Mouse (Mus musculus) hindbrain, embryonic 12.5 days (tissue): Measurements from ENCODE around the gene Hoxa7. TPM values are rescaled to one million over a fixed set of nuclear protein-coding genes. Genes with fewer than 3 reads are reported as not detected.

Experiments used
- ATAC-seq: fragments of 200-750 bp; cut with Nextera tagmentation; 2 replicates; pipeline ENCODE4 v1.8.0; 2017; ENCODE audit warnings: moderate TSS enrichment; ENCODE audit not compliant: low FRiP score
- H3K27ac ChIP-seq: fragments of 300-500 bp; sonication (generic); 2 replicates; pipeline ENCODE4 v1.5.1; 2016; ENCODE audit warnings: mild to moderate bottlenecking
- H3K27me3 ChIP-seq: fragments of 300-500 bp; sonication (generic); 2 replicates; pipeline ENCODE4 v1.6.1; 2016; ENCODE audit warnings: mild to moderate bottlenecking
- H3K36me3 ChIP-seq: fragments of 300-500 bp; sonication (generic); 2 replicates; pipeline ENCODE4 v1.6.1; 2016; ENCODE audit warnings: mild to moderate bottlenecking
- H3K4me1 ChIP-seq: fragments of 300-500 bp; sonication (generic); 2 replicates; pipeline ENCODE4 v1.6.1; 2016
- H3K4me2 ChIP-seq: fragments of 300-500 bp; sonication (generic); replicated peaks from 2 replicates; pipeline ENCODE4 v1.6.1; 2016; ENCODE audit warnings: mild to moderate bottlenecking
- H3K4me3 ChIP-seq: fragments of 300-500 bp; sonication (generic); 2 replicates; pipeline ENCODE4 v1.5.1; 2016; ENCODE audit warnings: mild to moderate bottlenecking
- H3K9ac ChIP-seq: fragments of 300-500 bp; sonication (generic); 2 replicates; pipeline ENCODE4 v1.6.1; 2016; ENCODE audit warnings: mild to moderate bottlenecking, moderate library complexity
- H3K9me3 ChIP-seq: fragments of 300-500 bp; sonication (generic); replicated peaks from 2 replicates; pipeline ENCODE4 v1.6.1; 2016; ENCODE audit warnings: mild to moderate bottlenecking
- WGBS: fragments of 180-500 bp; shearing (Covaris S2); methylation state at CpG from one replicate; pipeline ENCODE4 v1.1.7; 2016; 5-methylcytosine and 5-hydroxymethylcytosine counted together
- polyA plus RNA-seq: library from polyadenylated mRNA; unstranded; fragments of >200 nt; fragmentation: Nextera tagmentation; extraction: Ambion mirVana; gene quantifications from 2 replicates; pipeline ENCODE4 v1.2.1, GENCODE M21; 2016

The Hoxa7 gene
- polyA plus RNA-seq, 1 experiment from 2014 or later, result 0.79 TPM

DNA sequence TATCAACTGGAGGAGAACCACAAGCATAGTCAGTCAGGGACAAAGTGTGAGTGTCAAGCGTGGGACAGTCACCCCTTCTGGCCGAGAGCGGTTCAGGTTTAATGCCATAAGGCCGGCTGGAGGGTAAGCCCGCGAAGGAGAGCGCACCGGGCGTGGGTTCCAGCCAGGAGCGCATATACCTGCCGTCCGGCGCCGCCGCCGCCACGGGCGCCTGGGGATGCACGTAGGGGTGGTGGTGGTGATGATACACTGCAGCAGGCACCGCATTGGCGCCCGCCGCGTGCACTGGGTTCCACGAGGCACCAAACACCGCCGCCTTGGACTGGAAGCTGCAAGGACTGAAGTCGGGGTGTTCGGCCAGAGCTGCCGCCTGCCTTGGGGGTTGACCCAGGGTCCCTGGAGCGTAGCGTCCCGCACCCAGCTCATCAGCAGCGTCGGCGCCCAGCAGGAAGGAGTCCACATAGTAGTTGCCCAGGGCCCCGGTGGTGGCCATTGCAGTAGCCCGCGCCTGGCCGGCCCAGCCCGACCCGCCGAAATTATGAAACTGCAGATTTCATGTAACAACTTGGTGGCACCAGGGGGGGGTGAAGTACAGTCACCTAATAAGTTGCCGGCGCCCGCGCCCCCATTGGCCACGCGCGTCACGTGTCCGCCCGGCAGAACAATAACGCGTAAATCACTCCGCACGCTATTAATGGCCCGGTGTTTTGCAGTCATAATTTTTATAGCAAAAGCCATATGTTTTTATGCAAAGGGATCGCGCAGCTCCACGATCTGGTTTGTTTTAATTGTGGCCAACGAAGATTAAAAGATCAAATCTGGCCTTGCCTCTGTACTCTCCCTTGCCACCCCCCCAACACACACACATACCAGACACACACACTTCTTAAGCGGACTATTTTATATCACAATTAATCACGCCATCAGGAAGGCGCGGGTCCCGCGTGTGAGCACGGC, 4.2 kb upstream of the Hoxa7 start:
- Histone ChIP-seq H3K9me3 (no peaks in the 10 kb centered on the region), H3K4me2 (no peak overlapping the region), H3K27ac (no peak overlapping the region), H3K4me3 (peak overlapping the region; percentile 8), H3K36me3 (no peaks in the 10 kb centered on the region), H3K4me1 (peaks cover 12% of the 10 kb centered on the region; the same call in 1 of the 2 replicates), H3K27me3 (peaks cover 97% of the 10 kb centered on the region), H3K9ac (no peak overlapping the region)
- no peak for ATAC-seq
- 1% methylated on average over 69 of the region's 69 CpGs for WGBS

DNA sequence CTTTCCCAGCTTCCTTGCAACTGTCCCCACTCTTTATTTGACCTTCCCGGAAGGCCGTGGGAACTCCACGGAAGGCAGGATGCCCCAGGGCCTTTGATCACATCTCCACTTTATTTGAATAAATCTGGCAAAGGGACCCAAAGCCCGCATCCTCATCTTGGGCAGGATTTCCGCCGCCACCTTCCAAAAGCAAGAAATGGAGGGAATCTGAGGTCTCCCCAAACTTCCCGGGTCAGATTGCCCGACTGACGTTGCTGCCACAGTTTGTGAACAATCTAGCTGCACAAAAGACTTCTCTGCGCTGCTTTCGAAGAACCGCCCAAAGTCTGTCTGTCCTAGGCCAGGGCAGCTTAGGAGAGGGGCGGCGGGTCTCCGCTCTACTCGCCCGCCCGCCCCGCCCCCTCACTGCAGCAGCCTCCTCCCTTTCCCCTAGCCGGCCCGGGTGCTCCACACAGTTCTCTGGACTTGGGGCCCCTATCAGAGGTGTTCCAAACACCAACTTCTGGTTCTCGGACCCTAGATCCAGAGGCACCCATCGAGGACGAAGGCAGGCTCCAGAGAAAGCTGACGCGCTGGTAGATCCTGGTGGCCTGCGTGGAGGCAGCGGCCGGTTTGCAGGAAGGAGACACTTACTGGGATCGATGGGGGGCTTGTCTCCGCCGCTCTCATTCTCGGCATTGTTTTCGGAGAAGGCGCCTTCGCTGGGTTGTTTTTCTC, 3.4 kb upstream of the Hoxa7 start:
- H3K9ac ChIP-seq, result no peak overlapping the region

DNA sequence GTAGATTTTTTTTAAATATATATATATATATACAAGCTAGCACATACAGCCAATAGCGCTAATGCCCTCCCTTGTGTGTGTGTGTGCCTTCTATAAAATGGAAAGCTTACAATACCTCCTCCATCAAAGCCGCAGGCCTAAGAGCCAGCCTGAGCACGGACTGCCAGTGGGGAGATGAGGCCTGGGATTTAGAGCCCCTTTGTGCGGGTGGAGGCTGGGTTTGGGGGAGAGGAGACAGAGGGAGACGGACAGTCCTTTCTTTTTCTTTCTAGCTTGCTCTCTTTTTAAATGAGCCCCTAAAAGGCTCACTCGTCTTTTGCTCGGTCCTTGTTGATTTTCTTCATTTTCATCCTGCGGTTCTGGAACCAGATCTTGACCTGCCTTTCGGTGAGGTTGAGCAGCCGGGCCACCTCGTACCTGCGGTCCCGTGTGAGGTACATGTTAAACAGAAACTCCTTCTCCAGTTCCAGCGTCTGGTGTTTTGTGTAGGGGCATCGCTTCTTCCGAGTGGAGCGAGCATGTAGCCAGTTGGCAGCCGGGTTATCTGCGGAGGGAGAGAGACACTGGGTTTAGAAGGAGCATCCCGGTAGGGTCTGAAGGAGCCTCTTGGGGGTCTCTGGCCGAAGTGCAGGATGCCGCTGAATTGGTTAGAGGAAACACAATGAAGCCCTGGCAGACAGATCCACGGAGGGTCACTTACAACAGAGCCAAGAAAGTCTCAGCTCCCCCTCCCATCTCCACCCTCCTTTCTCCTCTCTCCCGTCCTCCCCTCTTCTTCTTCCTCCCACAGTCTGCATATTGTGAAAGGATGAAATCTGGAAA, 2.5 kb upstream of the Hoxa7 start:
- Histone ChIP-seq H3K36me3 (no peaks in the 10 kb centered on the region), H3K27me3 (peaks cover 98% of the 10 kb centered on the region), H3K9me3 (no peaks in the 10 kb centered on the region), H3K4me2 (no peak overlapping the region), H3K4me1 (peaks cover 12% of the 10 kb centered on the region; the same call in 1 of the 2 replicates), H3K27ac (no peak overlapping the region), H3K4me3 (no peak overlapping the region), H3K9ac (no peak overlapping the region)
- no peak for ATAC-seq
- 1% methylated on average over 24 of the region's 24 CpGs for WGBS

More for the DNA sequence above, 3.4 kb upstream of the Hoxa7 start:
- no peak overlapping the region for H3K27ac ChIP-seq
- H3K9me3 ChIP-seq, result no peaks in the 10 kb centered on the region
- no peaks in the 10 kb centered on the region for H3K36me3 ChIP-seq
- no peak overlapping the region for H3K4me2 ChIP-seq
- no peak for ATAC-seq
- H3K4me1 ChIP-seq, result peaks cover 12% of the 10 kb centered on the region; the same call in 1 of the 2 replicates
- peaks cover 97% of the 10 kb centered on the region for H3K27me3 ChIP-seq
- no peak overlapping the region; the same call in 1 of the 2 replicates for H3K4me3 ChIP-seq
- 2% methylated on average over 36 of the region's 36 CpGs for WGBS

DNA sequence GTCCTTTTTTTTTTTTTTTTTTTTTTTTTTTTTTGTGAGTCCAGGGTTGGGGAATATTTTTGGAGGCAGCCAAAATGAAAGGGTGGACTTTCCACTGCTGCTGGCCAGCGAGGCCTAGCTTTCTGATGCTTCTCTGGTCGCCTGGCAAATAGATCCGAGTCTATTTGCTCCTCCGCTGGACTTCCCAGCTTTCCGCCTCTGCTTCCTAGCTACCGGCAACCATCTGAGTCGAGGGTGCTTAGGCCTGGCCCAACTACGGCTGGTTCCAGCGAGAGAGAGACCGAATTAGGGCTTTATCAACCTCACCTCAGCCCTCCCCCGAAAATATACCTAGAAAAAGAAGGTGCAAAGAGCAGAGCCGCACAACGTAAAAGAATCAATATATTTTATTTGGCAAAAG, 1.1 kb upstream of the Hoxa7 start:
- H3K4me2 ChIP-seq, result no peak overlapping the region
- no peak overlapping the region for H3K27ac ChIP-seq
- H3K9ac ChIP-seq, result no peak overlapping the region
- no peak overlapping the region for H3K4me3 ChIP-seq
- 14% methylated on average over 13 of the region's 13 CpGs for WGBS
- H3K36me3 ChIP-seq, result no peaks in the 10 kb centered on the region
- H3K4me1 ChIP-seq, result peaks cover 12% of the 10 kb centered on the region; the same call in 1 of the 2 replicates
- peaks cover 100% of the 10 kb centered on the region for H3K27me3 ChIP-seq
- no peaks in the 10 kb centered on the region for H3K9me3 ChIP-seq
- ATAC-seq, result no peak

DNA sequence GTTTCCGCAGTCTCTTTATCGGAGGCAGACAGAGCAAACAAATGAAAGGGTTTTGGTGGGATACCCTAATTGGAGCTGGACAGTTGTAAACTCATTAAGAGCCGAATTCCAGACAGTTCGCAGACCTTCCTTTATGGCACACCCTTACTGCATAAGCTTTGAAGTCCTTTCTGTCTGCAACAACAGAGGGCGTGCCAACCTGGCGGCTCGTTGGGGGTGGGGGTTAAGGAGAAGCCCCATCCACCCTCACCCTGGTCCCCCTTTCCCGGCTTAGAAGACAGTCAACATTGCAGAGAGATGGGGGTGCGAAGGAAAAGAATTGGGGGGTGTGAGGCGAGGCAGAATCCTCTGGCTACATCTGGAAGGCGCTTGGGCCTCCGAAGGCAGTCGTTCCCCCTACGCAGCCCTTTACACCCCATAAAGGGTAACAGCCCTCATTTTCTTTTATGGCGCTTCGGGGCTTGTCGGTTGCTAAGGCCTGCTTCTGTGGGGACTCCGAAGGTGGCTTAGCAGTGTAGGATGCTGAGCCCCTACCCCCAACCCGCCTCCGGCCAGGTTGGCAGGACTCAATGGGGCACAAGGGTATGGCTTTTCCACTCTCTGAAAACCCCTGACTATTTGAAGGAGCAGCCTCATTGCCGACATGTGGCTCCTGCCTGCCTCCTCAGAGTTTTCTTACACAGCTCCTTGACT, 485 bp upstream of the Hoxa7 start:
- H3K36me3 ChIP-seq, result no peaks in the 10 kb centered on the region
- H3K27me3 ChIP-seq, result peaks cover 100% of the 10 kb centered on the region
- H3K4me3 ChIP-seq, result peak overlapping the region; percentile 38; the same call in 1 of the 2 replicates
- peak overlapping the region; percentile 66 for H3K4me2 ChIP-seq
- no peaks in the 10 kb centered on the region for H3K9me3 ChIP-seq
- ATAC-seq, result peak; percentile 9; the same call in 1 of the 2 replicates
- no peak overlapping the region for H3K27ac ChIP-seq
- peaks cover 16% of the 10 kb centered on the region; the same call in 1 of the 2 replicates for H3K4me1 ChIP-seq
- H3K9ac ChIP-seq, result no peak overlapping the region
- 4% methylated on average over 21 of the region's 21 CpGs for WGBS

DNA sequence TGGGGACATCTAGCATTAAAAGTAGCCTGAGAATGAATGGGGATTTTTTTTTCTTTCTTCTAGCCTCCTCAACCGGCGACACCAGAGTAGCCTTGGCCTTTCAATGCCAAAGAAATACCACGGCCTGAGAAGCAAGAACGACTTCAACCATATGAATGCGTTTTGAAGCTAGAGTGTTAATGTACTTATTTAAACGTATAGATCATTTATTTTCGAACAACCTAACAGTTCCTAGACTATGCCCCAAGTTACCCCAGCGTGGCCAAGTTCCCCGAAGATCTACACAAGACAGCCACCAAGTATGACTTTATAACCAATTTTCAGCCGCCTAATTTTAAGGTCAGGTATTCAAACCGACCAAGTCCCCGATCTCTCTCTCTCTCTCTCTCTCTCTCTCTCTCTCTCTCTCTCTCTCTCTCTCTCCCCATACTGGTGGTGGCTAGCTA, 766 bp downstream of the Hoxa7 start:
- Histone ChIP-seq H3K27ac (no peak overlapping the region), H3K9me3 (no peaks in the 10 kb centered on the region), H3K4me1 (peaks cover 20% of the 10 kb centered on the region), H3K4me2 (peak overlapping the region; percentile 66), H3K4me3 (peak overlapping the region; percentile 38; the same call in 1 of the 2 replicates), H3K36me3 (no peaks in the 10 kb centered on the region), H3K9ac (0 out of 2 replicates have a peak overlapping the region, but pooled peaks have one; percentile 47), H3K27me3 (peaks cover 100% of the 10 kb centered on the region)
- no peak for ATAC-seq
- 4% methylated on average over 12 of the region's 12 CpGs for WGBS

DNA sequence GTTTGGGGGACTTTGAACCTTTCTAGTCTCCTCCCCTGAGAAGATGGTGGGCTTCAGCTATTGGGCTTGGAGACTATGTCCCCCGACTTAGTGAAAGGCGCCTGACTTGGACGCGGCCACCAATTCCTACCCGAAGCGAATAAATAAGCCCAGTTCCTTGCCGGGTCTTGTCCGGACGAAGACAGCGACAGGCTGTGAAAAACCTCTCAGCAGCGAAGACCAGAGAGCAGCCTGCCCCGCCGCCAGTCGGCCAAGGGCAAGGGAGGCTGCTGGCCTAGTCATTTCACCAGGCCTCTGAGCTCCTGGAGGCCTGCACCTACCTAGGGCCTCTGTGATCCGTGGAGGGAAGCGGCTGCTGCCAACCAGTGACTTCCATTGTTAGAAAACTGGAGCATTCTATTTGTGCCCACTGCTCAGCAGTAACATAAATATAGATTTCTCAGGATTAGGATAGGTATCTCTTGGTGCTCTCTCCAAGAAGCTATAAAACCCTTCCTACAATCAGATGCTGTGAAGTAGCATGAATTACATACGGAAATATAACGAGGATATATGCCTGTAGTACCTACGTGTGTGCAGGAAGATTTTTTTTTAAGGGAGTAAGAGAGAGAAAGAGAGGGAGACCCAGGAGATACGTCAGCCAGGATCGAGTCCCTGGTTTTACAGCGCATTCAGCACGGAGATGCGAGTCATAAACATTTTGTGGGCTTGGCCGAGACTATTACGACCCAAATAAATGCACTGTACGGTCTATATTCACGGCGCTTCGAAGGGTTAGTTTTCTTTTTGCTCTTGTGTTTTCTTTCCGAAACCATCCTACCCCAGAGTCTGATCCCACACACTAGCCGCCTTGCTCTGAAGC, 1.4 kb downstream of the Hoxa7 start:
- Histone ChIP-seq H3K4me1 (peaks cover 17% of the 10 kb centered on the region), H3K36me3 (no peaks in the 10 kb centered on the region), H3K4me2 (no peak overlapping the region), H3K4me3 (no peak overlapping the region), H3K27me3 (peaks cover 100% of the 10 kb centered on the region), H3K27ac (no peak overlapping the region), H3K9me3 (no peaks in the 10 kb centered on the region), H3K9ac (no peak overlapping the region)
- WGBS, result 12% methylated on average over 32 of the region's 32 CpGs
- no peak for ATAC-seq

DNA sequence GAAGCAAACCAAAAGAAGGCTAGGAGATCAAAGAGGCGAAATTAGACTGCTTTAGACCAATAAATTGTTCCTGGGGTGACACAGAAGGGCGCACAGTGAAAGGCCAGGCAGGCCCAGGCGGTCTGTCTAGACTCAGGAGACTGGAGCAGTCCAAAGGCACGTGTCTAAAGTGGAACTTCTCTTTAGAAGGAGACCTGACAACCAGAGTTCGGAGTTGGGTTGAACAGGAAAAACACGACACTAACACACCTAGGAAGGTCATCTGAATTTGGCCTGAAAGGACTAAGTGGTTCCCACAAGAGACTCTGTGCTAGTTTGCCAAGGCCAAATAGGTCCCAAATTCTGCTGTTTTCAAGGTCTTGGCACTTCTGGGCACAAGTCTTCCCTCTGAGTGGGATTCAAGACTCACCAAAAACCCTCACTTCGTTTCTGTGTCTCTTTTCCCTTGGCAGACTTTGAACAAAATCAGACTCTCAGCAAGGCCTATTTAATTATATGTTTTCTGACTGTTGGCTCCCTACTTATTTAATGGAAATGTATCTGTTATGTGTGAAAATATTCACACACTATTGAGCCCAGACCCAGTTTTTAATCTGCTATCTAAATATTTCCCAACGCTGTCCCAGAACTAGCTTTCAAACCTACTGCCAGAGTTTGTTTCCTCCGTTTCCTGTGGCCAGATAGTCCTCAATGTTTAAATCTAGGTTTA, 2.3 kb downstream of the Hoxa7 start:
- Histone ChIP-seq H3K4me3 (no peak overlapping the region), H3K4me1 (peaks cover 17% of the 10 kb centered on the region), H3K4me2 (no peak overlapping the region), H3K27me3 (peaks cover 100% of the 10 kb centered on the region), H3K9ac (no peak overlapping the region), H3K27ac (no peak overlapping the region), H3K9me3 (no peaks in the 10 kb centered on the region), H3K36me3 (no peaks in the 10 kb centered on the region)
- ATAC-seq, result no peak
- WGBS, result 16% methylated on average over 9 of the region's 9 CpGs

DNA sequence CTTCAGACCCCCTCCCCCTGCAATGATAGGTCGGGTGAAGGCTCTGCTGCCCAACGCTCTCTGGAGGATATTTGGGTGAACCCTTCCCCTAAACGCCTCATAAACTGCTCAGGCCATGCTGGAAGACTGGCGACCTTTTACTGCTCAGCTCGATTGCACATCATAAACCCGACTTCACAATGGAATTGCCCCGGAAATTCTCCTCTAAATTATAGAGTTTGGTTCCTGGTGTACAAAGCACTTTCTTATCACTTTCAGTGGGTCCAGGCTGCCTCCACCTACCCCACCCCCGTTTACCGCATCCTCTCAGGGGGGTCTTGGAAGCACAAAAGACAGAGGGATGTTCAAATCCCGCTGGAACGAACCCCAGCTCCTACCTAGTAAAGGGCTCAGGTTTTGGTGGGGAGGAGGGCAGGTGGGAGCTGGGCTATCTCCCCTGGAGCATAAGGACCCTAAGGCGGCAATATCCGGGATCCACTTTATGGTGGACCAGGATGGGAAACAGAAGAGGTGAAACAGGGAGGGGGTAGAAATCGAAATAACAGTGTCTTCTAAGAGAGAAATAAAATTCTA, 2.9 kb downstream of the Hoxa7 start:
- H3K4me2 ChIP-seq, result no peak overlapping the region
- no peak overlapping the region for H3K4me3 ChIP-seq
- no peak overlapping the region for H3K27ac ChIP-seq
- ATAC-seq, result no peak
- H3K9ac ChIP-seq, result no peak overlapping the region
- H3K27me3 ChIP-seq, result peaks cover 100% of the 10 kb centered on the region
- H3K9me3 ChIP-seq, result no peaks in the 10 kb centered on the region
- 9% methylated on average over 14 of the region's 14 CpGs for WGBS
- H3K36me3 ChIP-seq, result no peaks in the 10 kb centered on the region
- peaks cover 17% of the 10 kb centered on the region for H3K4me1 ChIP-seq
